Mouse (Mus musculus) cerebellum, adult 2 months (tissue): ENCODE data around the gene Fyb2.

Experiments used
- CTCF ChIP-seq: fragments of 200-500 bp; IDR thresholded peaks from 2 replicates; pipeline ENCODE4 v1.5.1; 2011; ENCODE audit warnings: low read depth, mild to moderate bottlenecking, control low read depth, low read length, moderate library complexity, borderline replicate concordance; ENCODE audit not compliant: insufficient read depth
- POLR2A ChIP-seq: fragments of 200-500 bp; IDR thresholded peaks from 2 replicates; pipeline ENCODE4 v1.6.1; 2011; ENCODE audit warnings: low read length, control low read depth, borderline replicate concordance; ENCODE audit not compliant: insufficient read depth

DNA sequence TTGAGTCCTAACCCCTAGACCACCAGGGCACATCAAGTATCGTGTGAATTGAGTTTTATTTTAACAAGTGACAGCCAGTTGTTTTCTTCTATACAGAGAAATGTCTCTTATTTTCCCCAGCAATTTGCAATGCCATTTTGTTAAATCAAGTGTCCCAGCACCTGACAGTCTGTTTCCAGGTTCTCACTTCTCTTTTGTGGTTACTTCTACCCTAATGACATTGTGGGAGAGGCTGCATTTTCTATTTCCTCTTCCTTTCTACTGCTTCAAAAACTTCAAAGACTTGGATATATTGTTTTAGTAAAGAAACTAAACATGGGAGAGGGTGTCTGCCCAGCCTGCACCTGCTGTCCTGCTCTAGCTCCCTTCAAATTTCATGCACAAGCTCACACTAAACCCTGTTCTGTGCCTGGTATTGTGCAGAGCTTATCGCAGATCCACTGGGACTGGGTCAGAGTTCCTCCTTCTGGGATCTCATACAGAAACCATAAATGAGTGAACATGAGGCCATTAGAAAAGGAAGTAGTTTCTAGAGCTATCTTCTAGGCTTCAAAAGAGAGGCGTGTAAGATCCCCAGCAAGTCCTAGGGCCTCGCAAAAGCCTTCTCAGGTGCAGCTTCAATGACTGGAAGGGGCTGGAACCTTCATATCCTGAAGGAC lies 94.2 kb downstream of the Fyb2 start:
- TF ChIP-seq POLR2A (no peak), CTCF (no peak)
